Mouse (Mus musculus) embryonic facial prominence, embryonic 15.5 days (tissue): ENCODE measurements around the gene Cdv3. TPM values are rescaled to one million over a fixed set of nuclear protein-coding genes. Genes with fewer than 3 reads are reported as not detected.

ENCODE experiments used
- ATAC-seq: fragments of 200-750 bp; cut with Nextera tagmentation; 2 replicates; pipeline ENCODE4 v1.8.0; 2017; ENCODE audit warnings: low read depth, moderate TSS enrichment; ENCODE audit not compliant: insufficient number of reproducible peaks, low FRiP score, low TSS enrichment
- H3K27ac ChIP-seq: fragments of 300-500 bp; sonication (generic); replicated peaks from 2 replicates; pipeline ENCODE4 v1.5.1; 2015; ENCODE audit warnings: mild to moderate bottlenecking, inconsistent platforms
- H3K27me3 ChIP-seq: fragments of 300-500 bp; sonication (generic); 2 replicates; pipeline ENCODE4 v1.6.1; 2015; ENCODE audit warnings: inconsistent platforms
- H3K36me3 ChIP-seq: fragments of 300-500 bp; sonication (generic); 2 replicates; pipeline ENCODE4 v1.6.1; 2015; ENCODE audit warnings: mild to moderate bottlenecking, inconsistent platforms
- H3K4me1 ChIP-seq: fragments of 300-500 bp; sonication (generic); 2 replicates; pipeline ENCODE4 v1.6.1; 2015; ENCODE audit warnings: inconsistent platforms
- H3K4me2 ChIP-seq: fragments of 300-500 bp; sonication (generic); replicated peaks from 2 replicates; pipeline ENCODE4 v1.6.1; 2015; ENCODE audit warnings: mild to moderate bottlenecking, inconsistent platforms
- H3K4me3 ChIP-seq: fragments of 300-500 bp; sonication (generic); replicated peaks from 2 replicates; pipeline ENCODE4 v1.5.1; 2015; ENCODE audit warnings: mild to moderate bottlenecking, inconsistent platforms
- H3K9ac ChIP-seq: fragments of 300-500 bp; sonication (generic); 2 replicates; pipeline ENCODE4 v1.6.1; 2015; ENCODE audit warnings: inconsistent platforms
- H3K9me3 ChIP-seq: fragments of 300-500 bp; sonication (generic); replicated peaks from 2 replicates; pipeline ENCODE4 v1.6.1; 2016; ENCODE audit warnings: inconsistent platforms
- WGBS: fragments of 180-500 bp; shearing (Covaris S2); methylation state at CpG from one replicate; pipeline ENCODE4 v1.1.7; 2015; 5-methylcytosine and 5-hydroxymethylcytosine counted together
- polyA plus RNA-seq: library from polyadenylated mRNA; unstranded; fragments of >200 nt; fragmentation: Nextera tagmentation; extraction: Ambion mirVana; gene quantifications from 2 replicates; pipeline ENCODE4 v1.2.1, GENCODE M21; 2015

The Cdv3 gene
- polyA plus RNA-seq, 1 experiment from 2014 or later = 98.6 TPM

DNA sequence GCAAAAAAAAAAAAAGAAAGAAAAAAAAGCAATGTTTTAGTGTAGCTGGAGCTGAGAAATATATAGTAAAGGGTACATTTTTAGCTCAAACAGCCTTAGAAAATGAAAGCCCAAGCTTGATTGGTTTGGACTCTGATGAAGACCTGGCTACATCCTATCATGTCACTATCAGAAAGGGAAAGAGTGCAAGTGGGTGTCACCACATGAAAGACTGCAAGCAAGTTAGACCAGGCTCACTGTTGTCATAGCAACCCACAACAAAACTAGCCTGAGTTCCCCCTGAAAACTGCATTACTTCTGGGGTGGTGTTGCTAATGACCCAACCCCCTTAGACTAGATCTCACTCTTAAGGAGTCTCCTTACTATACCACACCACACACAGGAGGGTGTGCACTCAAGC lies 28.7 kb downstream of the Cdv3 start:
- no peaks in the 10 kb centered on the region for H3K4me1 ChIP-seq
- H3K36me3 ChIP-seq = peaks cover 86% of the 10 kb centered on the region
- H3K9me3 ChIP-seq = no peaks in the 10 kb centered on the region
- H3K27me3 ChIP-seq = no peaks in the 10 kb centered on the region
- H3K9ac ChIP-seq = no peak overlapping the region
- ATAC-seq = no peak
- H3K27ac ChIP-seq = no peak overlapping the region
- no peak overlapping the region for H3K4me3 ChIP-seq
- no peak overlapping the region for H3K4me2 ChIP-seq

DNA sequence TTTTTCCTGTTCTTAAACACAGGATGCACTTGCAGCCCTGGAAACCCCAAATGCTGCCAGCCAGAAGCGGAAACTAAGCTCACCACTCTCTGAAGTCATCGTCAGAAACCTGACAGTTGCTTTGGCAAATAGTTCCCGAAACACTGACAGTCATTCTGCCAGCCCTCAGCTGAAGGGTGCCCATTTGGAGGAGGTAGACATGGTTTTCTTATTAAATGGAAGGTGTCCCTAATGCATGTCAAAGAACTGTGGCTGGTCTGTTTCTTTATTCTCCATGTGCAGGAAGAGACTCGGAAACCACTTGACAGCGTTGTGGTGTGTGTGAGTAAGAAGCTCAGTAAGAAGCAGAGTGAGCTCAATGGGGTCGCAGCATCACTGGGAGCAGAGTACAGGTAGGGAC lies 33.0 kb downstream of the Cdv3 start:
- Histone ChIP-seq H3K4me1 (no peaks in the 10 kb centered on the region), H3K27me3 (no peaks in the 10 kb centered on the region), H3K36me3 (peaks cover 80% of the 10 kb centered on the region), H3K9me3 (no peaks in the 10 kb centered on the region), H3K4me3 (no peak overlapping the region), H3K27ac (no peak overlapping the region), H3K9ac (no peak overlapping the region), H3K4me2 (no peak overlapping the region)
- WGBS = 90% methylated on average over 6 of the region's 6 CpGs
- ATAC-seq = no peak

GRCm38 (mm10) chr9:103326449-103326848 lies 39.2 kb downstream of the Cdv3 start:
- Histone ChIP-seq H3K9ac (no peak overlapping the region), H3K4me1 (no peaks in the 10 kb centered on the region), H3K9me3 (no peaks in the 10 kb centered on the region), H3K36me3 (peaks cover 75% of the 10 kb centered on the region), H3K4me3 (no peak overlapping the region), H3K27me3 (no peaks in the 10 kb centered on the region), H3K27ac (no peak overlapping the region), H3K4me2 (no peak overlapping the region)
- WGBS = 92% methylated on average over 9 of the region's 9 CpGs
- no peak for ATAC-seq

DNA sequence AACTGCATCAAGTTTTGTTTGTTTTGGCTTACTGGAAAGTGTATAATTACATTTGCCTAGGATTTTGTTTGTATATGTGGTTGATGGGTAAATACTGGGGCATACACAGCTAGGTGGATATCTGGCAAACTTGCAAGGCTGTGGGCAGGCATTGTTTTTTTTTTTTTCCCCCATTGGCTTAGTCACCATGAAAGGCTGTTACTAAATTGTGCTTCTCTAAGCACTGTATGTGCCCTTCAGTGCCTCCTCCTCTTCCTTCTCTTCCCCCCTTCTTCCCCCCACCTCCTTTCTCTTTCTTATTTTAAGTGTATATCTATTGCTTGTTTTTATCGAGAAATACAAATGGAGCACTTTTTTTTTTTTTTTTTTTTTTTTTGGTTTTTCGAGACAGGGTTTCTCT lies 41.0 kb downstream of the Cdv3 start:
- Histone ChIP-seq H3K4me1 (no peaks in the 10 kb centered on the region), H3K4me3 (no peak overlapping the region), H3K36me3 (peaks cover 83% of the 10 kb centered on the region), H3K9ac (no peak overlapping the region), H3K27me3 (no peaks in the 10 kb centered on the region), H3K27ac (no peak overlapping the region), H3K4me2 (no peak overlapping the region), H3K9me3 (no peaks in the 10 kb centered on the region)
- 89% methylated on average over 1 of the region's 2 CpGs for WGBS
- no peak for ATAC-seq

- H3K27ac ChIP-seq = no peak overlapping the region
- H3K9ac ChIP-seq = no peak overlapping the region
- H3K4me1 ChIP-seq = peaks cover 21% of the 10 kb centered on the region
- H3K4me3 ChIP-seq = no peak overlapping the region
- ATAC-seq = no peak
- peaks cover 47% of the 10 kb centered on the region for H3K36me3 ChIP-seq
- H3K9me3 ChIP-seq = no peaks in the 10 kb centered on the region
- no peaks in the 10 kb centered on the region for H3K27me3 ChIP-seq
- no peak overlapping the region for H3K4me2 ChIP-seq
- WGBS = 82% methylated on average over 6 of the region's 6 CpGs
Observed at GRCm38 (mm10) chr9:103309832-103310231, 55.8 kb downstream of the Cdv3 start.

DNA sequence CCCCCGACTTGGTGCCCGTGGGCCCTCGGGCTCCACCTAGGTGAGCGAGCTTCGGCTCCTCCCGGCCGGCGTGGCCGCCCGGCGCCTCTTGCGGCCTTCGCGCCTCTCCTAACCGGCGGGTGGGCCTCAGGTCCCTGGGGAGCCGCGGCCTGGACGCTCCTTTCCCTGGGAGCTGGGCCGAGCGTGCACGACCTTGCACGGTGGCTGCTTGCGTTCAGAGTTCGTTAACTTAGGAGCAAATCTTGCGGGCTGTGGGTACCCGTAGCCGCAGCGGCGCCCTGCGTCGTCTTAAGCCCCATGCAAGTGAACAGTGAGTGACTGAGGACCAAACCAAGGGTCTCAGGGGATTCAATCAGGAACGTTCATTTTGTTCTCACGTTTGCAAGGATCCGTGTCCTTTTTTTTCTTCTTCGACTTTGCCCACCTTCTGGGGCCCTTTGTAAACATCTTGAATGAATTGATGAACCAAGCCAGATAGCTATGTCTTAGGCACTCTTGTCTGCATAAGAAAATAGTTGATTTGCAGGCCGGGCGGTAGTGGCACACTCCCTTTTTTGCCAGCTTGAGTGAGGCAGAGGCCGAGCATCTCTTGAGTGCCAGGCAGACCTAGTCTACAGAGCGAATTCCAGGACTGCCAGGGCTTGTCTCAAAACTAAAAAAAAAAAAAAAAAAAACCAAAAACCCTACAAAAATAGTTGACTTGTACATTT lies 60.2 kb downstream of the Cdv3 start:
- no peaks in the 10 kb centered on the region for H3K27me3 ChIP-seq
- no peaks in the 10 kb centered on the region for H3K9me3 ChIP-seq
- H3K4me3 ChIP-seq = peak overlapping the region; percentile 94
- peak overlapping the region; percentile 90 for H3K27ac ChIP-seq
- H3K4me2 ChIP-seq = peak overlapping the region; percentile 75
- H3K9ac ChIP-seq = peak overlapping the region; percentile 80
- peaks cover 21% of the 10 kb centered on the region for H3K4me1 ChIP-seq
- ATAC-seq = peak; percentile 48; the same call in 1 of the 2 replicates
- 0% methylated on average over 37 of the region's 40 CpGs for WGBS
- peaks cover 18% of the 10 kb centered on the region for H3K36me3 ChIP-seq

- peak within 1 kb of the TSS; percentile 90 for H3K27ac ChIP-seq
- peak within 1 kb of the TSS; percentile 87 for H3K9ac ChIP-seq
- H3K4me3 ChIP-seq = peak within 1 kb of the TSS; percentile 94
- ATAC-seq = peak; percentile 97
- H3K4me2 ChIP-seq = peak within 1 kb of the TSS; percentile 75
- no peaks in the 10 kb centered on the region for H3K27me3 ChIP-seq
- H3K36me3 ChIP-seq = peaks cover 18% of the 10 kb centered on the region
- no peaks in the 10 kb centered on the region for H3K9me3 ChIP-seq
- under 1% methylated on average over 48 of the region's 49 CpGs for WGBS
- H3K4me1 ChIP-seq = peaks cover 21% of the 10 kb centered on the region
Observed at GRCm38 (mm10) chr9:103304927-103305326, 60.7 kb downstream of the Cdv3 start, which contains the start of the genes 1300017J02Rik and Topbp1. Gene 1300017J02Rik (minus strand): TSS chr9:103305082. Gene Topbp1 (plus strand): TSS chr9:103305215.

Other genes starting within 250 kb of the Cdv3 start
- 65.9 and 66.2 TPM in 2 replicates for gene Srprb, start 163.7 kb downstream of the Cdv3 start, polyA plus RNA-seq
- gene Gm20425, start 135.5 kb downstream of the Cdv3 start, polyA plus RNA-seq = 0.69 and 1.4 TPM in 2 replicates
- 31.2 and 34.5 TPM in 2 replicates for gene Trf, start 135.4 kb downstream of the Cdv3 start, polyA plus RNA-seq
- gene 1300017J02Rik, start 60.8 kb downstream of the Cdv3 start, polyA plus RNA-seq = 2.4 and 2.9 TPM in 2 replicates
- gene Topbp1, start 60.6 kb downstream of the Cdv3 start, polyA plus RNA-seq = 52.8 and 55.2 TPM in 2 replicates
- 4.3 and 4.8 TPM in 2 replicates for gene Bfsp2, start 114.6 kb upstream of the Cdv3 start, polyA plus RNA-seq